17 mouse cellular contexts compared by ENCODE assay signal in the genomic region with DNA sequence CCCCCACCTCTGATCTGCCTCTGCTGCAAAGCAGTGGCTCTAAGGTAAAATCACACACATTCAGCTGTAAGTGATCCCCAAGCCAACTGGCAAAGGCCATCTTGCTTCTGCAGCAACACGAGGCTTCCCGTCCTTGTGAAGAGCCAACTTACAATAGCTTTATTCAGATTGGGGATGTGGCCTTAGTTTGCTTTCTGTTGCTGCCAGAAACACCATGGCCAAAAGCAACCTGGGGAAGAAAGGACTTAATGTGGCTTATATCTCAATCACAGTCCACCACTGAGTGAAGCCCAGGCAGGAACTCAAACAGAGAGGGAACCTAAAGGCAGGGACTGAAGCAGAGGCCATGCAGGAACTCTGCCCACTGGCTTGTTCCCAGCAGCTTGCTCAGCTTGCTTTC.
"Had no signal": no experiment of that assay in that cellular context is flagged by ENCODE, and none has a peak within 500 bp of the region (broad histone marks: within the 10 kb centered on the region; RNA-seq: fewer than 3 reads in every experiment).

No protein-coding gene starts in this region.

- DNase-seq: left cerebral cortex, postnatal 4 days; liver; liver, embryonic 13.5 days; liver, postnatal 0 days; lung, adult 18-20 months; lung, adult 2 months; lung, embryonic 14.5 days; lung, postnatal 10 days; lung, postnatal 14 days; lung, postnatal 36 days; lung, postnatal 4 days; midbrain, embryonic 14.5 days had no signal

- ATAC-seq: liver, embryonic 12.5 days; liver, postnatal 0 days; lung, postnatal 0 days; midbrain, embryonic 13.5 days; midbrain, embryonic 15.5 days; midbrain, embryonic 16.5 days had no signal
